ENCODE assay signal across 23 mouse cellular contexts in the genomic region with DNA sequence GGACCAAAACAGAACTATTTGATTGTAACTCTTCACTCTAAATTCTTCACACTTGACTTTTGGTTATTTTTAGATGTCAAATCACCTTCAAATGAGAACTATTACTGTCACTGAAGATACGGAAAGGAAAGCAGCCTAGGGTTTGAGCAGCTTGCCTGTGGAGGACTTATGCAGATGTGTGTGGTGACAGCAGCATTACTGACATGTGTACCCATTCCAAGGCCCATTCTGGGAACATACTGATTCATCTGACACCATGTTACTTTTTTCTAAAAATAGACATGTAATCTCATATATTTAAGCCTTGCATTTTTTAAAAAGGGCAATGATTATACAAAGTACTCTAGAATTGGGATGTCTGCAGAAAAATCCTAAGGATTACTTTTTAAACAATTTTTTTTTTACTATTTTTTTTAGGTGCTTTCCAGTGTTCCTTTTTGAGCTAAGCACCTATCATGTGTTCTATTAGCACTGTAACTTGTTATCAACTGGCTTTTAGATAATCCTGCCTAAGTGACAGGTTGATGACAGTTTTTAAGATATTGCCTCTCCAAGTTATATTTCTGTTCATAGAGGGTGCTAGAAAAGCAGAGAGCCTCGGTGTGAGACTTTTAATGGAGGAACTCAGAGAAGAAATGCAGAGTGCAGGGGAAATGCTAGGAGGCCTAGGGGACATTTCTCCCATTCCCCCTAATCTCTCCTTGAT. TPM values are rescaled to one million over a fixed set of nuclear protein-coding genes. Genes with fewer than 3 reads are reported as not detected.
DNase-seq lines count a peak whose midpoint lies in the region; ATAC-seq and TF ChIP-seq lines count a peak whose summit lies in the region.
"Had no signal": no experiment of that assay in that cellular context is flagged by ENCODE, and none has a peak within 500 bp of the region (broad histone marks: within the 10 kb centered on the region; RNA-seq: fewer than 3 reads in every experiment).

No protein-coding gene starts in this region.

- peak; percentile 61; the same call in 1 of the 2 replicates for ATAC-seq in heart, embryonic 13.5 days (ENCODE audit: extremely low read depth, insufficient number of reproducible peaks, low FRiP score, low TSS enrichment)
- peak; percentile 95 for ATAC-seq in heart, postnatal 0 days (ENCODE audit: insufficient read depth, low read depth)
- ATAC-seq: forebrain, embryonic 14.5 days; hindbrain, embryonic 16.5 days; inflammation-experienced regulatory T-cells, adult 6 months; intestine, postnatal 0 days had no signal

- no peaks in the 10 kb centered on the region for H3K36me3 ChIP-seq in heart, embryonic 10.5 days
- H3K36me3 ChIP-seq in heart, embryonic 13.5 days, result 0 out of 2 replicates have a peak, but pooled peaks cover 1% of the 10 kb centered on the region
- H3K36me3 ChIP-seq in heart, postnatal 0 days (replicated peaks; ENCODE audit: control insufficient read depth, insufficient read depth, low read length), result no peaks in the 10 kb centered on the region
- H3K36me3 ChIP-seq: embryonic facial prominence, embryonic 10.5 days; forebrain, embryonic 10.5 days; hindbrain, embryonic 12.5 days had no signal

- DNase-seq in heart, adult 8-10 months (ENCODE audit: low spot score), result peak; percentile 43
- DNase-seq in heart, postnatal 14 days, result no peak
- no peak for DNase-seq in heart, embryonic 10.5 days (ENCODE audit: low spot score)
- peak; percentile 89 for DNase-seq in heart, postnatal 0 days (ENCODE audit: low spot score)
- DNase-seq in liver, result no peak
- no peak for DNase-seq in lung, adult 18-20 months
- DNase-seq: adrenal gland, adult 2 months; adrenal gland, postnatal 25 days; cerebellum, adult 18-20 months; cerebellum, adult 9-11 months; cerebellum, postnatal 36 days; gastrocnemius, postnatal 36 days; kidney, adult 8-10 months had no signal

- H3K27me3 ChIP-seq in heart, embryonic 10.5 days (ENCODE audit: insufficient read depth, poor library complexity, severe bottlenecking), result no peaks in the 10 kb centered on the region
- H3K27me3 ChIP-seq in heart, embryonic 13.5 days (replicated peaks), result no peaks in the 10 kb centered on the region
- H3K27me3 ChIP-seq in heart, postnatal 0 days (ENCODE audit: control insufficient read depth, insufficient read depth, low read length), result no peaks in the 10 kb centered on the region
- H3K27me3 ChIP-seq: CH12.LX; hindbrain, embryonic 12.5 days had no signal

- H3K9me3 ChIP-seq in heart, embryonic 10.5 days, result no peaks in the 10 kb centered on the region
- H3K9me3 ChIP-seq in heart, embryonic 13.5 days, result no peaks in the 10 kb centered on the region
- H3K9me3 ChIP-seq in heart, postnatal 0 days (replicated peaks; ENCODE audit: control insufficient read depth, low read length), result no peaks in the 10 kb centered on the region
- H3K9me3 ChIP-seq: embryonic facial prominence, embryonic 10.5 days; forebrain, embryonic 10.5 days; hindbrain, embryonic 12.5 days had no signal

- no peak for TF ChIP-seq CTCF in heart, postnatal 0 days (IDR thresholded peaks at IDR 0.05; ENCODE audit: low read depth)

- TF ChIP-seq EP300 in heart, postnatal 0 days (IDR thresholded peaks at IDR 0.05; ENCODE audit: low read depth), result peak; percentile 74

- intact Hi-C loops in heart, postnatal 14 days (cut with DNase I), result loop anchor here (2.0 kb wide), 1 partner anchor 23 kb away; no protein-coding TSS in a partner anchor

- H3K4me1 ChIP-seq in heart, embryonic 10.5 days, result peaks cover 11% of the 10 kb centered on the region; the same call in 1 of the 2 replicates
- H3K4me1 ChIP-seq in heart, embryonic 13.5 days, result peaks cover 33% of the 10 kb centered on the region
- H3K4me1 ChIP-seq in heart, postnatal 0 days (ENCODE audit: control insufficient read depth, insufficient read depth), result peaks cover 18% of the 10 kb centered on the region
- H3K4me1 ChIP-seq: hindbrain, embryonic 12.5 days had no signal

- H3K9ac ChIP-seq in heart, embryonic 13.5 days, result no peak overlapping the region
- no peak overlapping the region for H3K9ac ChIP-seq in heart, postnatal 0 days (replicated peaks; ENCODE audit: low read depth, low read length)
- H3K9ac ChIP-seq: hindbrain, embryonic 12.5 days had no signal

- H3K4me2 ChIP-seq in heart, embryonic 13.5 days, result peak overlapping the region; percentile 53
- H3K4me2 ChIP-seq in heart, postnatal 0 days (ENCODE audit: low read depth, low read length), result peak overlapping the region; percentile 40; the same call in 1 of the 2 replicates
- H3K4me2 ChIP-seq: hindbrain, embryonic 12.5 days had no signal

- no peak overlapping the region; the same call in 1 of the 2 replicates for H3K27ac ChIP-seq in heart, embryonic 10.5 days
- H3K27ac ChIP-seq in heart, embryonic 13.5 days (replicated peaks), result peak overlapping the region; percentile 83
- H3K27ac ChIP-seq in heart, postnatal 0 days (ENCODE audit: low read depth), result peak overlapping the region; percentile 90
- H3K27ac ChIP-seq: embryonic facial prominence, embryonic 10.5 days; forebrain, embryonic 10.5 days; hindbrain, embryonic 12.5 days had no signal

- 22% methylated on average over 2 of the region's 2 CpGs for whole genome bisulfite sequencing in heart, embryonic 10.5 days
- 22% methylated on average over 2 of the region's 2 CpGs for WGBS in heart, embryonic 13.5 days
- WGBS in heart, postnatal 0 days, result 19% methylated on average over 2 of the region's 2 CpGs

- peak overlapping the region; percentile 5; the same call in 1 of the 2 replicates for H3K4me3 ChIP-seq in heart, embryonic 10.5 days
- H3K4me3 ChIP-seq in heart, embryonic 13.5 days, result 0 out of 2 replicates have a peak overlapping the region, but pooled peaks have one; percentile 16
- no peak overlapping the region for H3K4me3 ChIP-seq in heart, postnatal 0 days (ENCODE audit: low read depth, low read length)
- H3K4me3 ChIP-seq: embryonic facial prominence, embryonic 10.5 days; erythroblast, embryonic 14.5 days; forebrain, embryonic 10.5 days; hindbrain, embryonic 12.5 days had no signal

RNA-seq across cellular contexts. Expression of gene Pcdh7, which starts 26.3 kb away (rescaled TPM):
- total RNA-seq in heart, adult 8-10 months (2022), result 100 to 1,000 TPM in 1 of 4 experiments, 10 to 100 TPM in 3; 92.5 to 103 (median 96.8) TPM
- 100 to 1,000 TPM; 113 to 135 TPM for total RNA-seq in heart, postnatal 14 days (2021)
- 20.6 and 23.9 TPM in 2 replicates for polyA plus RNA-seq in heart, embryonic 10.5 days (2016; fragmentation: Nextera tagmentation; extraction: Ambion mirVana)
- 16.0 and 16.5 TPM in 2 replicates for polyA plus RNA-seq in heart, embryonic 13.5 days (2015; fragmentation: Nextera tagmentation; extraction: Ambion mirVana)
- 169 and 213 TPM in 2 replicates for total RNA-seq in heart, postnatal 0 days (2014; rRNA removed; ENCODE audit: low replicate concordance)
- 19.9 and 22.4 TPM in 2 replicates for polyA plus RNA-seq in heart, postnatal 0 days (2015; fragmentation: Nextera tagmentation; extraction: Ambion mirVana)
- total RNA-seq: CH12.LX had no signal
- polyA plus RNA-seq: inflammation-experienced regulatory T-cells, adult 6 months had no signal

Comparison
In these comparisons a context has a peak if more than half of its experiments do, and no peak if none do; other contexts are left out.
1. DNase-seq: peak in heart, adult 8-10 months (single experiment) and heart, postnatal 0 days (single experiment); none in heart, postnatal 14 days (0 of 2), heart, embryonic 10.5 days (single experiment), liver (single experiment) and lung, adult 18-20 months (0 of 2).